Mouse (Mus musculus): ENCODE results near the gene Clasp1. TPM values are rescaled to one million over a fixed set of nuclear protein-coding genes. Genes with fewer than 3 reads are reported as not detected.

Gene Clasp1
- total RNA-seq, 2 experiments from 2014 or later: 92.5 to 102 TPM

DNA sequence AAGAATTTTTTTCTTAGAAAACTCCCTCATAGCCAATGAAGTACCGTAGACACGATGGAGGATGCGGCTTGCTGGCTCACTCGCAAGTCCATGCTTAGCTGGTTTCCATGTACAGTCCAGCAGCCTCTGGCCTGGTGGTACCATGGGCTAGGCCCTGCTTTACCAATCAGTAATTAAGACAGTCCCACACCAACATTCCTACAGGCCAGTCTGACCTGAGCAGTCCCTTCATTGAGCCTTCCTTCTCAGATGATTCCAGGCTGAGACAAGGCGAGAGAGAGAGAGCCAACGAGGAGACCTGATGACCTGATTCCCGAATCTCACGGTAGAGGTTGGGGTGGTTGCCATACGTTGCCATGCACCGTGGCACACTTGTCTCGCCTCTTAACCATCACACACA, 111.7 kb downstream of the Clasp1 start:
- no peak for DNase-seq (ENCODE audit: low spot score in 2 of 2)
- no peak for TF ChIP-seq CTCF (conservative IDR thresholded peaks at IDR 0.05)
- Histone ChIP-seq H3K4me3 (no peak overlapping the region), H3K27ac (no peak overlapping the region)

DNA sequence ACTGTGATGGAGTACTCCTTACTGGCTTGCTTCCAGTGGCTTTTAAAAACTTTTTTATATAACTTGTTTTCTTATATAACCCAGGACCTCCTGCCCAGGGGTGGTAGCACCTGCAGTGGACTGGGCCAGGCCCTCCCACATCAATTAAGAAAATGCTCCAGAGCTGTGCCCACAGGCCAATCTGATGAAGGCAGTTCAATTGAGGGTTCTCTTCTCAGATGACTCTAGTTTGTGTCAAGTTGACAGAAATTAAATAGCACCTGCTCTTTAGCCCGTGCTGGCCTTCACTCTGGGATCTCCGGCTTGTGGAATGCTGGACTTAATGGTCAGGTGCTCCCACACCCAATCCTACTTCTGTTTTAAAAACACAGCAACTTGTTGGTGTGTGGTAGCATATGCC, 112.8 kb downstream of the Clasp1 start:
- Histone ChIP-seq H3K4me3 (no peak overlapping the region), H3K27ac (no peak overlapping the region)
- no peak for DNase-seq (ENCODE audit: low spot score in 2 of 2)
- no peak for TF ChIP-seq CTCF (conservative IDR thresholded peaks at IDR 0.05)

DNA sequence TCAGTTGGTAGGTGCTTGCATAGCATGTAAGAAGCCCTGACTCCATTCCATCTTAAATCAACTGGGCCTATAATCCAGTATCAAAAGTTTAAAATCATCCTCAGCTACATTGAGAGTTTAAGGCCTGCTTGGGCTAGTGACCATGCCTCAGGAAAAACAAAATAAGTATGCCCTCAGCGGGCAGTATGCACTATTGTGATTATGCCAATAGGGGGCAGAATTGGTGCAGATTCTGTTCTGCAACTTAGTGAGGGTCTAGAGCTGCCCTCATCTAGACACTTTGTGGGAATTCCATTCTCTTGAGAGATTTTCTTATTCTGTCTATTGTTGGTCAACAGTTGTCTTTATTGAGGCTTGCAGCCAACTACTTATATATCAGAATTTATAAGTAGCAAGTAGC, 116.9 kb downstream of the Clasp1 start:
- DNase-seq (ENCODE audit: low spot score in 2 of 2): no peak
- peak; percentile 76 for TF ChIP-seq CTCF (conservative IDR thresholded peaks at IDR 0.05)

DNA sequence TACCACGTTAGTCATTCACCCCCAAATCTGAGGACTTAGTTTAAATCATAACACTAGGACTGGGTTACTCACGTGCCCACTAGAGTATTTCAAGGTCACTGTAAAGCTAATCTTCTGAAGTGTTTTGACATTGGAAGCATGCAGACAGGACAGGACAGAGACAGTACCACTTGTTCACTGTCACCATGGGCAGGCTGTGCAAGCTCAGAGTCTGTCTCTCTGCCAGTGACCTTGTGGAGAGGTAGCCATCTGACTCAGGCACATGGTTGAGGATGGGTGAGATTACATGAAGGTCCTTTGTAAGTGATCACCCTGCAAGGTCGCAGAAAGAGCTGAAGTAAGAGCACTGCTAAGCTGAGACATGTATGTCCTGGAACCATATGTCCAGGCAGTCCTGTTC, 122.1 kb downstream of the Clasp1 start:
- DNase-seq (ENCODE audit: low spot score in 2 of 2): no peak

More for the DNA sequence above, 116.9 kb downstream of the Clasp1 start:
- H3K27ac ChIP-seq: no peak overlapping the region
- H3K4me3 ChIP-seq: no peak overlapping the region

DNA sequence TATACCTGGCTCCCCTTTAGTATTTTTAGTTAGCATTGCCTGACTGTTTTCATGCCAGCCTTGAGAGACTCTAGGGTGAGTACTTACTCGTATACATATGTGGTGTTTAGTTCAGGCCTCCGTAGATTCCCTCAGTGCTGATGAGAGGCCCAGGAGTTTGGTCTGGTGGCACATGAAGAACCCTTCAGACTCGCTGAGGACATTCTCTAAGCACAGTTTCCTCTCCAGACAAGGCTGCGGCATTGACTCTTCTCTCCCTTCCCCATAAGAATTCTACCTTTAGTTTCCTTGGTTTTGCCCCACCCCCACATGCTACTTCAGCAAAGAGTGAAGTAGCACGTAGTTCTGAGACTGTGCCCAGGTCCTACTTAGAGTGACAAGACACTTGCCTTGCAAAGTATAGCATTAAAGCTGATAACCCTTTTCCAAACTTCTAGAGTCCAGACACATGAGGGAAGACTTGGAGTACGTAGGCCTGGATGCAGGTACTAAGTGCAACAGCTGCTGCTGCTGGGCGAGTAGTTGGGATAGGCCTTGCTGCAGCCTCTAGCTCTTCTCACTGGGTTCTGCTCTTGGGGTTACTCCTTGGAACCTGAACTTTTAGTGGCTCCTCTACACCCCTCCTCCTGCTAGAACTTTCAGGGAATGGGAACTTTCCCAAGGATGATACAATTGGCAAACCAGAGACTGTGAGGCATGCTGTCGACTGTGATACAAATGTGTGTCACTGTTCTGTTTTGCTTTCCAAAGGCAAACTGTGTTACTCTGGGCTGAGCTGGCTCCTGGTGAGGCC, 123.1 kb downstream of the Clasp1 start:
- Histone ChIP-seq H3K4me3 (no peak overlapping the region), H3K27ac (no peak overlapping the region)
- no peak for DNase-seq (ENCODE audit: low spot score in 2 of 2)
- TF ChIP-seq CTCF (conservative IDR thresholded peaks at IDR 0.05): no peak

More for the DNA sequence above, 122.1 kb downstream of the Clasp1 start:
- TF ChIP-seq CTCF (conservative IDR thresholded peaks at IDR 0.05): no peak
- no peak overlapping the region for H3K4me3 ChIP-seq
- H3K27ac ChIP-seq: no peak overlapping the region

DNA sequence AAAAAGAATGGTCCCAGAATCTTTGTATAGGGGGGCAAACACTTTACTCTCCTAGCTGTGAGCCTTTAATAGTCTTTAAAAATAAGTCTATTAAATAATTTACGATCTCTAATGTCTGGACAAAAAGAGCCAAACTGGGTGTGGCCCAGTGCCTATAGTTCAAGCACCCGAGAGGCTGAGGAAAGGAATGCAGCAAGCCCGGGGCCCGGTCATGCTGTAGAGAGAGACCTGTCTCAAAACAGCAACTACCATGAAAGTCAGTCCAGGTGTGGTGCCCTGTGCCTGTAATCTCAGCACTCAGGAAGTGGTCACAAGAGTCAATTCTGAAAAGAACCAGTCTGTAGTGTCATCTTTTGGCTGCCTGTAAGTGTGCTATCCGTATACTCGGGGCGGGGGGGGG, 127.4 kb downstream of the Clasp1 start:
- H3K27ac ChIP-seq: no peak overlapping the region
- TF ChIP-seq CTCF (conservative IDR thresholded peaks at IDR 0.05): no peak
- no peak overlapping the region for H3K4me3 ChIP-seq
- DNase-seq (ENCODE audit: low spot score in 2 of 2): no peak

DNA sequence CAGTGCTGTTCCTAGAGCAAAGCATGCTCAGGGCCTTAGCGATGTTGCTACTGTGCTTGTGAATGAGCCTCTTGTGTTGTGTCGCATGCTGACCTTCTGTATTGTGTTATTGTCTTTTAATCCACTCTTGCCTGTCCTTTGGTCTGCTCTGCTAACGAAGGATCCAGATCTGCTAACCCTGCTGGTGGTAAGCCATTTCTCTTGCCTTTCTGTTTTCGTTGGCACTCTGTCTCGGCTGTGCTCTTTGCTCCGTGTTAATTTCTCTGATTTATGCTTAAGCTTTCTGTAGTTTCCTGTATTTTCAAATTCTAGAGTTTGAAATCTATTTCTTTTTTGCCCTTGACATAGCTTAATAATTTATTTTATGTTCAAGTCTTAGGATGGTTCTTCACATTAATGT, 134.3 kb downstream of the Clasp1 start:
- no peak for TF ChIP-seq CTCF (conservative IDR thresholded peaks at IDR 0.05)
- Histone ChIP-seq H3K4me3 (no peak overlapping the region), H3K27ac (no peak overlapping the region)
- no peak for DNase-seq (ENCODE audit: low spot score in 2 of 2)

DNA sequence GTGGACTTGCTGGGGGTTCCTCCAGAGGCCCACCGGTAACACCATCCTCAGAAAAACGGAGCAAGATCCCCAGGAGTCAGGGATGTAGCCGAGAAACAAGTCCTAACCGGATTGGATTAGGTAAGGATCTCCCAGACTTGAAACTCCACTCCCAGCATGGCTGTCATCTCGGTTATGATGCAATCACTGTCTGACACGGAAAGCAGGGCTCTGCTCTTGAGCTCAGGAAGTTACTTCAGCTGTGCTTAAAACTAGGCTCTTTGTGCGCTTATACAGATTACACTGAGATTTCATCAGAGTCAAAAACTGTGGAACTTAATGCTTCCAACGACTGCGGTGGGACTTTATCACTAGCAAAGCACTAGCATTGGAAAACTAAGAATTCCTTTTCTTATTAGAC, 136.5 kb downstream of the Clasp1 start:
- no peak for TF ChIP-seq CTCF (conservative IDR thresholded peaks at IDR 0.05)
- Histone ChIP-seq H3K4me3 (no peak overlapping the region), H3K27ac (no peak overlapping the region)
- DNase-seq (ENCODE audit: low spot score in 2 of 2): no peak

DNA sequence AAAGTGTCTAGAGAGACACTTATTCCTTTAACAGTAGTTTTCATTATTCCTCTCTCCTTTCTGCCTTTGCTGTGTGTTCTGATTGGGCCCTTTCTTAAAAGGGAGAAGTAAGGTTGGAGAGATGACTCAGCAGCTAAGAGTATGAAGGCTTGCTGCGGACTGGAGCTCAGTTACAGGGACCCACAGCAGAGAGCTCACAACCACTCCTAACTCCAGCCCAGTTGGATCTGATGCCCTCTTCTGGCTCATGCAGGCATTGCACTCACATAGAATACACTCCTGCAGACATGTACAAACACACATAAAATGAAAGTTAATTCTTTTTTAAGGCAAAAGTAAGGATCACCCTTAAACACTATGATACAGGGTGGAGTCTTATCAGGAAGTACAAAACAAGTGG, 140.4 kb downstream of the Clasp1 start:
- no peak overlapping the region for H3K4me3 ChIP-seq
- DNase-seq (ENCODE audit: low spot score in 2 of 2): no peak
- peak; percentile 51 for TF ChIP-seq CTCF (conservative IDR thresholded peaks at IDR 0.05)
- no peak overlapping the region for H3K27ac ChIP-seq

DNA sequence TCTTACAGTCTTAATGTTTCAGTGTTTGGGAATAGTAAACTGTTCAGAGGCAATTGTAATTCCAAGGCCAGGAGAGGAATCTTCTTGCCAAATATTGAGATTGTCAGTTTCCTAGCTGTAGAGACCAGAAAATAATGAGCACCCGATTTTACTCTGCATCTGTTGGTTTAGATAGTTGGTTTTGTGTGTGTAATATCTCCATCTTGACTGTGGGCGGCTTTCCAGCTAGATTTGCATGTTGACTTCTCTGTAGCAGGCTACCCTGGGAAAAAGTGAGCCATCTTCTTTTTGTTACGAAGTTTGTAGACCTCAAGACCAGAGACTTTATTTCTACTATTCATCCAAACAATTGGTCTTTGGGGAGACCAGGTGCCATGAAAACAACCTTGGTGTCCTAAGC, 142.4 kb downstream of the Clasp1 start:
- no peak; the same call in 1 of the 2 replicates for TF ChIP-seq CTCF (conservative IDR thresholded peaks at IDR 0.05)
- DNase-seq (ENCODE audit: low spot score in 2 of 2): peak; percentile 42 to 58
- Histone ChIP-seq H3K27ac (no peak overlapping the region; the same call in 1 of the 2 replicates), H3K4me3 (no peak overlapping the region)

DNA sequence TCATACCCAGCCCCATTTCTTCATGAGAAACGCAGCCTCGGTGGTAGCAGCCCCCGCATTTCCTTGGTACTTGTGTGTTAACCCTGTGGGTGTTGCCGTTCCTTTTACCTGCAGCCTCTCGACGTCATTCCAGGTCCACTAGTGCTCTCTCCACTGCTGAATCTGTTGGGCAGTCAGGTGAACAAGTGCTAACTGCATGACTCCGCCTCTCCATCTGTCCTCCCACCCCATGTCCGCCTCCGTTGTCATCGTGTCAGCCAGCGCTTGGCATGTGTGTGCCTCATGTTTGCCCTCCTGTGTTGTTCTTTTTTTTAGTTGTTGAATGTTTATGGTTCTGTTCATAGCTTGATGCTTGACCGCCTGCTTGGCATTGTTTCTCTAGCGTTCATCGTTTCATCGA, 147.2 kb downstream of the Clasp1 start:
- no peak for TF ChIP-seq CTCF (conservative IDR thresholded peaks at IDR 0.05)
- Histone ChIP-seq H3K4me3 (no peak overlapping the region), H3K27ac (no peak overlapping the region)
- no peak for DNase-seq (ENCODE audit: low spot score in 2 of 2)

DNA sequence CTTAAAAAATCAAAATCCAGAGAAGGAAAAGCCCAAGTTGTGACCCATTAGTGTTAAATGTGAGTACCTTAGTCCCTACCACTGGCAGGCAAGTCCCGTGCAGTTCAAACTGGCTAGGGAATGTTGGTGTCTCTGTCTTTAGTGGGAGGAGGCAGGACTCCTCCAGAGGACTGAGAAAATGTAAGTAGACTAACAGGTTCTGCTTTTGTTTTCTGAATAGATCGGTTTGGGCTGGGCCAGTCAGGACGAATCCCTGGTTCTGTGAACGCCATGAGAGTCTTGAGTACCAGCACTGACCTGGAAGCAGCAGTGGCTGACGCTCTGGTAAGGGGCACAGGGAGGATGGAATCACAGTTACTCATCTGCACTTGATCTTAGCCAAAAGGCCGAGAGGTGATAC, 150.2 kb downstream of the Clasp1 start:
- DNase-seq (ENCODE audit: low spot score in 2 of 2): no peak
- TF ChIP-seq CTCF (conservative IDR thresholded peaks at IDR 0.05): no peak
- H3K27ac ChIP-seq: no peak overlapping the region
- no peak overlapping the region for H3K4me3 ChIP-seq

DNA sequence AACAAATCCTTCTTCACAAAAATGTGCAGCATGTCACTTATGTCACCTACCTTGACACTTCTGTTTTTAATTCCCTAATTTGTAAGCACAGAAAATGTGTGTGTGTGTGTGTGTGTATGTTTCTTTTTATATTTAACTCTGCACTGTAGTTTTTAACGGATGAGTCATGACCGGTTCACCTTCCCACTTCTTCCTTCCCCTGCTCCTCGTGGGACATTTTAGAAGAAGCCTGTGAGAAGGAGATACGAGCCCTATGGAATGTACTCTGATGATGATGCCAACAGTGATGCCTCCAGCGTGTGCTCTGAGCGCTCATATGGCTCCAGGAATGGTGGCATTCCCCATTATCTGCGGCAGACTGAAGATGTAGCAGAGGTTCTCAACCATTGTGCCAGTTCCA, 154.0 kb downstream of the Clasp1 start:
- TF ChIP-seq CTCF (conservative IDR thresholded peaks at IDR 0.05): no peak
- Histone ChIP-seq H3K4me3 (no peak overlapping the region), H3K27ac (no peak overlapping the region)
- no peak for DNase-seq (ENCODE audit: low spot score in 2 of 2)

DNA sequence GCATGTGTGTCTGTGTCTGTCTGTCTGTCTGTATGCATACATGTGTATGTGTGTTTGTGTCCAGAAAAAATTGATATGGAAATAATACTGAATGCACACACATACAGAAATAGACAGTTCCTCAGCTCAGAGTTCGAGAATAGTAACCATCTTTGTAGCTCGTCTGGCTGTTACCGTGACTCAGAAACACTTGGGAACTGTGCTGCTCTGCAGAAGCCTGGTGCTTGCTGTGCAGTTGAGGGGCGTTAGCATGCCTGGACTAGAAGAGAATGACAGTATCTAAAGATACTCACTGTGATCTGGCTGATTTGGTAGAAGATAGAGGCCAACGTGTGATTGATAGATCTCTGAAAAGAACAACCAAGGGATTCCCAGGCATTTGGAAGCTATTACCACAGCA, 159.9 kb downstream of the Clasp1 start:
- DNase-seq (ENCODE audit: low spot score in 2 of 2): no peak
- Histone ChIP-seq H3K27ac (peak overlapping the region; percentile 15; the same call in 1 of the 2 replicates), H3K4me3 (no peak overlapping the region)
- no peak for TF ChIP-seq CTCF (conservative IDR thresholded peaks at IDR 0.05)
